Mouse (Mus musculus) MEL (cell line): ENCODE measurements around the gene Ddx4. TPM values are rescaled to one million over a fixed set of nuclear protein-coding genes. Genes with fewer than 3 reads are reported as not detected.
A peak's percentile ranks its signal among the peaks of the same experiment; 100 is the strongest.

Source experiments
- DNase-seq: peaks from one replicate; pipeline ENCODE4 v3.0.0; 2011; ENCODE audit warnings: low read depth, low spot score
- H3K27ac ChIP-seq: 2 replicates; pipeline ENCODE4 v1.5.1; 2012; ENCODE audit warnings: low read depth, mild to moderate bottlenecking, control low read depth, low read length, moderate library complexity; ENCODE audit not compliant: control insufficient read depth
- H3K27me3 ChIP-seq, 2 experiments: fragments of 150-350 bp in 1 of 2; sonication (generic) in 1 of 2; 2 replicates each; pipeline ENCODE4 v1.6.1; 2012; ENCODE audit warnings: low read length in 2 of 2, mild to moderate bottlenecking in 2 of 2, improper control_type of control experiment in 1 of 2, moderate library complexity in 1 of 2; ENCODE audit not compliant: insufficient read depth in 2 of 2, control insufficient read depth in 1 of 2
- H3K36me3 ChIP-seq, 2 experiments: 2 replicates each; pipeline ENCODE4 v1.6.1; 2012 to 2014; ENCODE audit warnings: low read length in 2 of 2, improper control_type of control experiment in 1 of 2, inconsistent platforms in 1 of 2, mild to moderate bottlenecking in 1 of 2; ENCODE audit not compliant: insufficient read depth in 2 of 2, control insufficient read depth in 1 of 2
- H3K4me1 ChIP-seq, 2 experiments: fragments of 150-350 bp in 1 of 2; sonication (generic) in 1 of 2; 2 replicates each; pipeline ENCODE4 v1.6.1; 2012; ENCODE audit warnings: low read length in 2 of 2, improper control_type of control experiment in 1 of 2, mild to moderate bottlenecking in 1 of 2; ENCODE audit not compliant: insufficient read depth in 2 of 2, control insufficient read depth in 1 of 2
- H3K4me3 ChIP-seq, 2 experiments: fragments of 150-350 bp in 1 of 2; sonication (generic) in 1 of 2; 2 replicates each; pipeline ENCODE4 v1.5.1; 2012; ENCODE audit warnings: low read depth in 2 of 2, low read length in 2 of 2, mild to moderate bottlenecking in 2 of 2, moderate library complexity in 2 of 2, control low read depth in 1 of 2, improper control_type of control experiment in 1 of 2; ENCODE audit not compliant: control insufficient read depth in 1 of 2, insufficient read depth in 1 of 2
- H3K79me2 ChIP-seq: 2 replicates; pipeline ENCODE4 v1.6.1; 2012; ENCODE audit warnings: mild to moderate bottlenecking, low read length, moderate library complexity; ENCODE audit not compliant: control insufficient read depth, poor library complexity, insufficient read depth
- H3K9ac ChIP-seq: 2 replicates; pipeline ENCODE4 v1.6.1; 2012; ENCODE audit warnings: low read depth, mild to moderate bottlenecking, control low read depth, low read length, moderate library complexity; ENCODE audit not compliant: control insufficient read depth, poor library complexity, severe bottlenecking
- H3K9me3 ChIP-seq: fragments of 150-350 bp; sonication (generic); replicated peaks from 2 replicates; pipeline ENCODE4 v1.6.1; 2012; ENCODE audit warnings: mild to moderate bottlenecking, low read length, improper control_type of control experiment, moderate library complexity; ENCODE audit not compliant: insufficient read depth
- BHLHE40 ChIP-seq: IDR thresholded peaks from 2 replicates; pipeline ENCODE4 v1.6.1; 2012; ENCODE audit warnings: low read depth, mild to moderate bottlenecking, inconsistent platforms, low read length, improper control_type of control experiment, borderline replicate concordance
- CHD2 ChIP-seq: IDR thresholded peaks from 2 replicates; pipeline ENCODE4 v1.6.1; 2011; ENCODE audit warnings: low read length, improper control_type of control experiment
- E2F4 ChIP-seq: IDR thresholded peaks from 2 replicates; pipeline ENCODE4 v1.6.1; 2011; ENCODE audit warnings: low read depth, low read length, improper control_type of control experiment, borderline replicate concordance
- ELF1 ChIP-seq: IDR thresholded peaks from 2 replicates; pipeline ENCODE4 v1.6.1; 2014; ENCODE audit warnings: low read depth, mild to moderate bottlenecking, inconsistent platforms, low read length, improper control_type of control experiment, moderate library complexity
- EP300 ChIP-seq, 2 experiments: IDR thresholded peaks; 2 replicates each; pipeline ENCODE4 v1.6.1; 2011; ENCODE audit warnings: improper control_type of control experiment in 2 of 2, low read length in 2 of 2, low read depth in 1 of 2, mild to moderate bottlenecking in 1 of 2
- ETS1 ChIP-seq: IDR thresholded peaks from 2 replicates; pipeline ENCODE4 v1.6.1; 2012; ENCODE audit warnings: low read depth, mild to moderate bottlenecking, inconsistent platforms, low read length, improper control_type of control experiment, moderate library complexity
- GABPA ChIP-seq: IDR thresholded peaks from 2 replicates; pipeline ENCODE4 v1.6.1; 2012; ENCODE audit warnings: low read depth, mild to moderate bottlenecking, inconsistent platforms, low read length, improper control_type of control experiment, moderate library complexity
- GATA1 ChIP-seq: IDR thresholded peaks from 2 replicates; pipeline ENCODE4 v1.6.1; 2011; ENCODE audit warnings: low read depth, low read length, improper control_type of control experiment
- JUND ChIP-seq: IDR thresholded peaks from 2 replicates; pipeline ENCODE4 v1.6.1; 2011; ENCODE audit warnings: low read depth, mild to moderate bottlenecking, improper control_type of control experiment, low read length
- MEF2A ChIP-seq: IDR thresholded peaks from 2 replicates; pipeline ENCODE4 v1.6.1; 2014; ENCODE audit warnings: low read depth, mild to moderate bottlenecking, inconsistent platforms, low read length, improper control_type of control experiment; ENCODE audit not compliant: poor library complexity, insufficient replicate concordance, severe bottlenecking; ENCODE audit errors: extremely low read depth
- MXI1 ChIP-seq: IDR thresholded peaks from 2 replicates; pipeline ENCODE4 v1.6.1; 2011; ENCODE audit warnings: mild to moderate bottlenecking, low read depth, low read length, improper control_type of control experiment
- NELFE ChIP-seq: IDR thresholded peaks from 2 replicates; pipeline ENCODE4 v1.6.1; 2011; ENCODE audit warnings: low read depth, low read length, improper control_type of control experiment
- NRF1 ChIP-seq: IDR thresholded peaks from 2 replicates; pipeline ENCODE4 v1.6.1; 2014; ENCODE audit warnings: low read depth, mild to moderate bottlenecking, inconsistent platforms, low read length, improper control_type of control experiment, moderate library complexity; ENCODE audit not compliant: poor library complexity, insufficient read depth, severe bottlenecking
- POLR2AphosphoS2 ChIP-seq: IDR thresholded peaks from 2 replicates; pipeline ENCODE4 v1.6.1; 2011; ENCODE audit warnings: low read length, improper control_type of control experiment
- RCOR1 ChIP-seq: IDR thresholded peaks from 2 replicates; pipeline ENCODE4 v1.6.1; 2012; ENCODE audit warnings: low read depth, mild to moderate bottlenecking, inconsistent platforms, low read length, improper control_type of control experiment
- SIN3A ChIP-seq: IDR thresholded peaks from 2 replicates; pipeline ENCODE4 v1.6.1; 2012; ENCODE audit warnings: low read length, improper control_type of control experiment, inconsistent platforms
- SMC3 ChIP-seq: IDR thresholded peaks from 2 replicates; pipeline ENCODE4 v1.6.1; 2011; ENCODE audit warnings: low read depth, low read length, improper control_type of control experiment
- TBP ChIP-seq: IDR thresholded peaks from 2 replicates; pipeline ENCODE4 v1.8.0; 2011; ENCODE audit warnings: low read depth, low read length, improper control_type of control experiment
- USF1 ChIP-seq: IDR thresholded peaks from 2 replicates; pipeline ENCODE4 v1.6.1; 2014; ENCODE audit warnings: low read depth, mild to moderate bottlenecking, inconsistent platforms, low read length, improper control_type of control experiment, moderate library complexity
- ZKSCAN1 ChIP-seq: IDR thresholded peaks from 2 replicates; pipeline ENCODE4 v1.6.1; 2012; ENCODE audit warnings: low read depth, mild to moderate bottlenecking, inconsistent platforms, low read length, improper control_type of control experiment, moderate library complexity
- ZNF384 ChIP-seq: IDR thresholded peaks from 2 replicates; pipeline ENCODE4 v1.6.1; 2012; ENCODE audit warnings: low read depth, mild to moderate bottlenecking, inconsistent platforms, low read length, improper control_type of control experiment
- polyA plus RNA-seq, 2 experiments: library from polyadenylated mRNA; stranded (reverse) in 1 of 2; unstranded in 1 of 2; fragments of >175 nt in 1 of 2; fragments of >200 nt in 1 of 2; gene quantifications; 2 replicates each; pipeline versions ENCODE4 v1.2.1 to v1.2.4; 2012; ENCODE audit warnings: low replicate concordance in 2 of 2, low read depth in 1 of 2; ENCODE audit not compliant: insufficient read length in 2 of 2, insufficient read depth in 1 of 2, missing spikeins in 1 of 2
- total RNA-seq: library from RNA; depleted of rRNA; stranded (reverse); fragments of 300-350 nt; gene quantifications from 2 replicates; pipeline ENCODE4 v1.2.3, GENCODE M21; 2012

Gene Ddx4
- total and polyA plus RNA-seq, 3 experiments = 0.31 to 1.3 TPM; not detected in 1

- Histone ChIP-seq H3K9me3 (no peaks in the 10 kb centered on the region), H3K79me2 (no peaks in the 10 kb centered on the region), H3K27ac (peak overlapping the region; percentile 42; the same call in 1 of the 2 replicates), H3K9ac (no peak overlapping the region), H3K36me3 (peaks cover 0 to 32% of the 10 kb centered on the region in 2 experiments; a peak in 2 of 4 replicates), H3K4me3 (peak overlapping the region; percentile 11 to 22; a peak in 2 of 4 replicates), H3K27me3 (no peaks in the 10 kb centered on the region)
- TF ChIP-seq ZNF384 = no peak
- no peak for TF ChIP-seq MXI1
- no peak for TF ChIP-seq NRF1
- TF ChIP-seq ZKSCAN1 = no peak
- TF ChIP-seq SMC3 = no peak
- no peak for TF ChIP-seq GABPA
- TF ChIP-seq CHD2 = no peak
- no peak for TF ChIP-seq BHLHE40
- TF ChIP-seq POLR2AphosphoS2 = no peak
- TF ChIP-seq ETS1 = peak; percentile 22; the same call in 1 of the 2 replicates
- peak; percentile 70 for TF ChIP-seq GATA1
- TF ChIP-seq MEF2A = no peak
- no peak for TF ChIP-seq USF1
- TF ChIP-seq TBP = no peak
- 0 out of 2 replicates have a peak, but pooled peaks have one; percentile 22 for TF ChIP-seq RCOR1
- no peak for TF ChIP-seq NELFE
- TF ChIP-seq E2F4 = no peak
- TF ChIP-seq ELF1 = no peak
- TF ChIP-seq JUND = no peak
- no peak for TF ChIP-seq SIN3A
- peak; percentile 63 to 79; a peak in 3 of 4 replicates for TF ChIP-seq EP300 (IDR thresholded peaks at IDR 0.05; ENCODE audit: low read depth in 1 of 2, low read length in 2 of 2)
- TF ChIP-seq, all 39 proteins: peak for 4
- peaks cover 16 to 27% of the 10 kb centered on the region in 2 experiments for H3K4me1 ChIP-seq
- DNase-seq = peak; percentile 57
Observed at GRCm38 (mm10) chr13:112584556-112585237, 67.6 kb downstream of the Ddx4 start.
